Mouse (Mus musculus) cerebral cortex, adult 2 months (tissue): ENCODE data around the gene Gm49388.

Experiments used
- WGBS: fragments of 180-500 bp; shearing (Covaris S2); methylation state at CpG from one replicate; pipeline ENCODE4 v1.1.7; 2018; 5-methylcytosine and 5-hydroxymethylcytosine counted together

Gm49388 gene

GRCm38 (mm10) chr7:127785308-127785707 lies at the start of gene Gm49388:
Gene Gm49388 (plus strand): TSS chr7:127785608.
- WGBS = 93% methylated on average over 7 of the region's 7 CpGs

- WGBS = 1% methylated on average over 26 of the region's 26 CpGs
Observed at GRCm38 (mm10) chr7:127744366-127745045, 40.9 kb upstream of the Gm49388 start, which contains the start of gene Fbxl19. Gene Fbxl19 (plus strand): TSS chr7:127744543.

- under 1% methylated on average over 19 of the region's 19 CpGs for WGBS
Observed at GRCm38 (mm10) chr7:127745251-127745651, 40.2 kb upstream of the Gm49388 start.

GRCm38 (mm10) chr7:127745652-127746493 lies 39.5 kb upstream of the Gm49388 start:
- WGBS = under 1% methylated on average over 39 of the region's 39 CpGs

GRCm38 (mm10) chr7:127746494-127747491 lies 38.6 kb upstream of the Gm49388 start:
- WGBS = 1% methylated on average over 62 of the region's 62 CpGs

- 48% methylated on average over 6 of the region's 6 CpGs for WGBS
Observed at GRCm38 (mm10) chr7:127747559-127748234, 37.7 kb upstream of the Gm49388 start.

GRCm38 (mm10) chr7:127748235-127748560 lies 37.2 kb upstream of the Gm49388 start:
- WGBS = 93% methylated on average over 28 of the region's 28 CpGs

GRCm38 (mm10) chr7:127750131-127751127 lies 35.0 kb upstream of the Gm49388 start:
- WGBS = 65% methylated on average over 19 of the region's 19 CpGs

GRCm38 (mm10) chr7:127751619-127752018 lies 33.8 kb upstream of the Gm49388 start:
- 96% methylated on average over 5 of the region's 5 CpGs for WGBS

GRCm38 (mm10) chr7:127752069-127752468 lies 33.3 kb upstream of the Gm49388 start:
- WGBS = 94% methylated on average over 26 of the region's 27 CpGs

- WGBS = 63% methylated on average over 5 of the region's 5 CpGs
Observed at GRCm38 (mm10) chr7:127753158-127753557, 32.2 kb upstream of the Gm49388 start.

- 83% methylated on average over 7 of the region's 7 CpGs for WGBS
Observed at GRCm38 (mm10) chr7:127753741-127754140, 31.7 kb upstream of the Gm49388 start.

- 75% methylated on average over 6 of the region's 6 CpGs for WGBS
Observed at GRCm38 (mm10) chr7:127759716-127760115, 25.7 kb upstream of the Gm49388 start.

- WGBS = 72% methylated on average over 3 of the region's 3 CpGs
Observed at GRCm38 (mm10) chr7:127760478-127760877, 24.9 kb upstream of the Gm49388 start.

- WGBS = 28% methylated on average over 7 of the region's 7 CpGs
Observed at GRCm38 (mm10) chr7:127761026-127761425, 24.4 kb upstream of the Gm49388 start.

- WGBS = 75% methylated on average over 4 of the region's 4 CpGs
Observed at GRCm38 (mm10) chr7:127763642-127764041, 21.8 kb upstream of the Gm49388 start.

GRCm38 (mm10) chr7:127765756-127766155 lies 19.7 kb upstream of the Gm49388 start:
- WGBS = 85% methylated on average over 2 of the region's 2 CpGs

GRCm38 (mm10) chr7:127766851-127767609 lies 18.4 kb upstream of the Gm49388 start:
- 76% methylated on average over 17 of the region's 17 CpGs for WGBS

- 92% methylated on average over 19 of the region's 19 CpGs for WGBS
Observed at GRCm38 (mm10) chr7:127767671-127768345, 17.6 kb upstream of the Gm49388 start.
